In genomic region chr14:32530896-32531295, GRCm38 (mm10) we compare ENCODE assay signal across 9 mouse cellular contexts. TPM values are rescaled to one million over a fixed set of nuclear protein-coding genes. Genes with fewer than 3 reads are reported as not detected.
DNase-seq lines count a peak whose midpoint lies in the region; ATAC-seq lines count a peak whose summit lies in the region.
"Had no signal": no experiment of that assay in that cellular context is flagged by ENCODE, and none has a peak within 500 bp of the region (broad histone marks: within the 10 kb centered on the region; RNA-seq: fewer than 3 reads in every experiment).

No protein-coding gene starts in this region.

- no peaks in the 10 kb centered on the region for H3K27me3 ChIP-seq in forebrain, embryonic 14.5 days (replicated peaks; ENCODE audit: control insufficient read depth, insufficient read depth, low read length)
- H3K27me3 ChIP-seq in forebrain, embryonic 15.5 days = no peaks in the 10 kb centered on the region
- no peaks in the 10 kb centered on the region for H3K27me3 ChIP-seq in midbrain, embryonic 14.5 days (ENCODE audit: control insufficient read depth, insufficient read depth, low read length)
- no peaks in the 10 kb centered on the region for H3K27me3 ChIP-seq in midbrain, embryonic 13.5 days

- no peak overlapping the region for H3K4me3 ChIP-seq in forebrain, embryonic 14.5 days (ENCODE audit: low read depth, low read length)
- no peak overlapping the region for H3K4me3 ChIP-seq in forebrain, embryonic 15.5 days
- H3K4me3 ChIP-seq in midbrain, embryonic 14.5 days (replicated peaks; ENCODE audit: low read depth, low read length) = no peak overlapping the region
- H3K4me3 ChIP-seq in midbrain, embryonic 13.5 days (replicated peaks) = no peak overlapping the region

- 7% methylated on average over 2 of the region's 2 CpGs for WGBS in forebrain, embryonic 14.5 days
- WGBS in forebrain, embryonic 15.5 days = 3% methylated on average over 2 of the region's 2 CpGs
- WGBS in midbrain, embryonic 14.5 days = 10% methylated on average over 2 of the region's 2 CpGs
- WGBS in midbrain, embryonic 13.5 days = 12% methylated on average over 2 of the region's 2 CpGs

- H3K9me3 ChIP-seq in forebrain, embryonic 14.5 days (replicated peaks; ENCODE audit: control insufficient read depth, low read length) = no peaks in the 10 kb centered on the region
- H3K9me3 ChIP-seq in forebrain, embryonic 15.5 days = no peaks in the 10 kb centered on the region
- no peaks in the 10 kb centered on the region for H3K9me3 ChIP-seq in midbrain, embryonic 14.5 days (ENCODE audit: control insufficient read depth, low read length)
- no peaks in the 10 kb centered on the region for H3K9me3 ChIP-seq in midbrain, embryonic 13.5 days

- peaks cover 43% of the 10 kb centered on the region for H3K36me3 ChIP-seq in forebrain, embryonic 14.5 days (ENCODE audit: control insufficient read depth, insufficient read depth, low read length)
- peaks cover 23% of the 10 kb centered on the region for H3K36me3 ChIP-seq in forebrain, embryonic 15.5 days
- peaks cover 32% of the 10 kb centered on the region for H3K36me3 ChIP-seq in midbrain, embryonic 14.5 days (ENCODE audit: control insufficient read depth, insufficient read depth, low read length)
- H3K36me3 ChIP-seq in midbrain, embryonic 13.5 days = peaks cover 44% of the 10 kb centered on the region

- peak; percentile 77 for DNase-seq in forebrain, embryonic 14.5 days (ENCODE audit: low spot score)
- peak; percentile 83 for DNase-seq in midbrain, embryonic 14.5 days
- DNase-seq in adrenal gland, postnatal 14 days = peak; percentile 48
- DNase-seq in urinary bladder, postnatal 36 days (ENCODE audit: low spot score in 2 of 2) = no peak

- no peak overlapping the region for H3K4me2 ChIP-seq in forebrain, embryonic 14.5 days (ENCODE audit: low read length)
- no peak overlapping the region for H3K4me2 ChIP-seq in forebrain, embryonic 15.5 days (replicated peaks)
- no peak overlapping the region for H3K4me2 ChIP-seq in midbrain, embryonic 14.5 days (ENCODE audit: low read length)
- no peak overlapping the region for H3K4me2 ChIP-seq in midbrain, embryonic 13.5 days (replicated peaks)

- H3K27ac ChIP-seq in forebrain, embryonic 14.5 days (ENCODE audit: low read depth, low read length) = no peak overlapping the region
- no peak overlapping the region for H3K27ac ChIP-seq in forebrain, embryonic 15.5 days (replicated peaks)
- no peak overlapping the region for H3K27ac ChIP-seq in midbrain, embryonic 14.5 days (replicated peaks; ENCODE audit: low read depth, low read length)
- H3K27ac ChIP-seq in midbrain, embryonic 13.5 days = no peak overlapping the region
- H3K27ac ChIP-seq: macrophage had no signal

- no peak overlapping the region for H3K9ac ChIP-seq in forebrain, embryonic 14.5 days (ENCODE audit: low read length)
- H3K9ac ChIP-seq in forebrain, embryonic 15.5 days (replicated peaks) = no peak overlapping the region
- no peak overlapping the region for H3K9ac ChIP-seq in midbrain, embryonic 14.5 days (replicated peaks; ENCODE audit: low read length)
- no peak overlapping the region for H3K9ac ChIP-seq in midbrain, embryonic 13.5 days (replicated peaks)

- ATAC-seq in forebrain, embryonic 14.5 days = peak; percentile 55
- ATAC-seq in forebrain, embryonic 15.5 days (replicated peaks) = no peak; the same call in 1 of the 2 replicates
- ATAC-seq in midbrain, embryonic 14.5 days (ENCODE audit: low FRiP score, low TSS enrichment) = no peak
- ATAC-seq in midbrain, embryonic 13.5 days = no peak
- ATAC-seq in granulocyte monocyte progenitor cell, adult 5-6 weeks (replicated peaks; ENCODE audit: poor library complexity, severe bottlenecking) = peak; percentile 70
- ATAC-seq in megakaryocyte, adult 5-6 weeks (ENCODE audit: poor library complexity, severe bottlenecking) = peak; percentile 54; the same call in 1 of the 2 replicates

- H3K4me1 ChIP-seq in forebrain, embryonic 14.5 days (ENCODE audit: control insufficient read depth, insufficient read depth, low read length) = peaks cover 3% of the 10 kb centered on the region; the same call in 1 of the 2 replicates
- H3K4me1 ChIP-seq in forebrain, embryonic 15.5 days = peaks cover 16% of the 10 kb centered on the region
- H3K4me1 ChIP-seq in midbrain, embryonic 14.5 days (ENCODE audit: control insufficient read depth, insufficient read depth, low read length) = 0 out of 2 replicates have a peak, but pooled peaks cover 4% of the 10 kb centered on the region
- peaks cover 14% of the 10 kb centered on the region for H3K4me1 ChIP-seq in midbrain, embryonic 13.5 days (replicated peaks)

RNA-seq across cellular contexts. Expression of gene Ercc6, which starts 17.6 kb away (rescaled TPM):
- polyA plus RNA-seq in forebrain, embryonic 14.5 days (2014; fragmentation: Nextera tagmentation; extraction: Ambion mirVana) = 14.8 and 24.2 TPM in 2 replicates
- polyA plus RNA-seq in forebrain, embryonic 15.5 days (2015; fragmentation: Nextera tagmentation; extraction: Ambion mirVana) = 28.1 and 28.5 TPM in 2 replicates
- 24.2 and 31.8 TPM in 2 replicates for polyA plus RNA-seq in midbrain, embryonic 14.5 days (2014; fragmentation: Nextera tagmentation; extraction: Ambion mirVana)
- polyA plus RNA-seq in midbrain, embryonic 13.5 days (2015; fragmentation: Nextera tagmentation; extraction: Ambion mirVana) = 32.4 and 33.8 TPM in 2 replicates
- total RNA-seq in adrenal gland, postnatal 14 days (2021) = 12.0 and 13.4 TPM in 2 replicates
- 26.8 TPM in 2 replicates for total RNA-seq in granulocyte monocyte progenitor cell, adult 5-6 weeks (2014; fragmentation: Nextera tagmentation)
- 28.2 and 29.3 TPM in 2 replicates for total RNA-seq in granulocyte monocyte progenitor cell, adult 5-6 weeks (2017)
- total RNA-seq in megakaryocyte, adult 5-6 weeks (2015) = 5.9 and 7.2 TPM in 2 replicates
- total RNA-seq in megakaryocyte, adult 5-6 weeks (2017) = 8.7 and 13.5 TPM in 2 replicates

Comparison
In these comparisons a context has a peak if more than half of its experiments do, and no peak if none do; other contexts are left out.
1. ATAC-seq: peak in forebrain, embryonic 14.5 days (single experiment), granulocyte monocyte progenitor cell, adult 5-6 weeks (single experiment) and megakaryocyte, adult 5-6 weeks (single experiment); none in forebrain, embryonic 15.5 days (single experiment), midbrain, embryonic 14.5 days (single experiment) and midbrain, embryonic 13.5 days (single experiment).
2. DNase-seq: peak in forebrain, embryonic 14.5 days (single experiment), midbrain, embryonic 14.5 days (single experiment) and adrenal gland, postnatal 14 days (single experiment); none in urinary bladder, postnatal 36 days (0 of 2).